Mouse (Mus musculus) brain, embryonic 14.5 days (tissue): ENCODE results near the gene Serpinb12. TPM values are rescaled to one million over a fixed set of nuclear protein-coding genes. Genes with fewer than 3 reads are reported as not detected.
"Not testable (repeated sequence)": the region's sequence is repeated elsewhere in the genome, so short reads cannot be mapped to it uniquely, and the experiment has no call there.

Experiments
- DNase-seq: peaks from one replicate; pipeline ENCODE4 v3.0.0-alpha.2; 2011; ENCODE audit warnings: low read depth
- CTCF ChIP-seq: fragments of 200-500 bp; IDR thresholded peaks from 2 replicates; pipeline ENCODE4 v1.5.1; 2012; ENCODE audit warnings: inconsistent platforms, mild to moderate bottlenecking, moderate library complexity, borderline replicate concordance; ENCODE audit not compliant: insufficient read depth, insufficient read length; ENCODE audit errors: extremely low read depth
- POLR2A ChIP-seq: fragments of 200-500 bp; IDR thresholded peaks from 2 replicates; pipeline ENCODE4 v1.6.1; 2012; ENCODE audit warnings: mild to moderate bottlenecking, inconsistent platforms, borderline replicate concordance; ENCODE audit not compliant: poor library complexity, insufficient read depth, insufficient read length, severe bottlenecking; ENCODE audit errors: extremely low read depth
- polyA plus RNA-seq: library from polyadenylated mRNA; depleted of rRNA; stranded (reverse); fragments of >200 nt; gene quantifications from 2 replicates; pipeline ENCODE4 v1.2.3, GENCODE M21; 2012; rRNA removed

Gene Serpinb12
- 0.12 and 0.55 TPM in 2 replicates for polyA plus RNA-seq

DNA sequence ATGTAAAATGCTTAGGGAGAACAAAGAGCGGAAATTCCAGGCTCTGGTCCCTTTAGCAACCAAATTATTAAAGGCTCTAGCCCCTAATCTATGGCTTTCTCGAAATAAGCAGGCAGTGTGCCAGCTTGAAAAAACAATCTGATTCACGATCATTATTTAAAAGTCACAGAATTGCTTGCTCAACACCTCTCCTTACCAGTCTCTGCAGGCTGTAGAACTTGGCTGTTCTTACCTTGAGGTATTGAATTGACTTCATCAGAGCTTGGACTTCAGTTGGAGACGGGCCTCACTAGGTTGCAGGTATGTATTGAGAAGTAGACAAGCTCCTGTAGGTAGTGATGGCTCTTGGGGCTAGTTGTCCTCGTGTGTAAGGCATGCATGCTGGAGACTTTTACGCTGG, at the start of gene Serpinb12:
Gene Serpinb12, plus strand, starts transcription at position 185 of the 400 bp plus-strand sequence.
- TF ChIP-seq POLR2A (no peak), CTCF (no peak)
- no peak for DNase-seq

DNA sequence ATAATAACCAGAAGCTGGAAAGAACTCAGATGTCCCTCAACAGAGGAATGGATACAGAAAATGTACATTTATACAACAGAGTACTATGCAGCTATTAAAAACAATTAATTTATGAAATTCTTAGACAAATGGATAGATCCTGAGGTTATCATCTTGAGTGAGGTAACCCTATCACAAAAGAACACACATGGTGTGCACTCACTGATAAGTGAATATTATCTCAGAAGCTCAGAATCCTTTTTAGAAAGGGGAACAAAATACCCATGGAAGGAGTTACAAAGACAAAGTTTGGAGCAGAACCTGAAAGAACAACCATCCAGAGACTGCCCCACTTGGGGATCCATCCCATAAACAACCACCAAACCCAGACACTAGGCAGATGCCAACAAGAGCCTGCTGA, 39.1 kb upstream of the Serpinb12 start:
- not testable (repeated sequence) for DNase-seq

- peak; percentile 35 for DNase-seq
- TF ChIP-seq CTCF (peak; percentile 53; the same call in 1 of the 2 replicates), POLR2A (no peak)
Measured at GRCm38 (mm10) chr1:106901406-106901805, 32.8 kb upstream of the Serpinb12 start.

- TF ChIP-seq POLR2A = no peak
- TF ChIP-seq CTCF = no peak
- no peak for DNase-seq
Measured at GRCm38 (mm10) chr1:106931954-106932353, 2.3 kb upstream of the Serpinb12 start.

- no peak for DNase-seq
- TF ChIP-seq POLR2A (no peak), CTCF (no peak)
Measured at GRCm38 (mm10) chr1:106933658-106934057, 591 bp upstream of the Serpinb12 start.

- no peak for DNase-seq
- TF ChIP-seq POLR2A (no peak), CTCF (no peak)
Measured at GRCm38 (mm10) chr1:106947217-106947616, 13.0 kb downstream of the Serpinb12 start.

GRCm38 (mm10) chr1:106959981-106960380, 25.7 kb downstream of the Serpinb12 start:
- no peak for TF ChIP-seq POLR2A
- TF ChIP-seq CTCF = no peak
- no peak for DNase-seq

DNA sequence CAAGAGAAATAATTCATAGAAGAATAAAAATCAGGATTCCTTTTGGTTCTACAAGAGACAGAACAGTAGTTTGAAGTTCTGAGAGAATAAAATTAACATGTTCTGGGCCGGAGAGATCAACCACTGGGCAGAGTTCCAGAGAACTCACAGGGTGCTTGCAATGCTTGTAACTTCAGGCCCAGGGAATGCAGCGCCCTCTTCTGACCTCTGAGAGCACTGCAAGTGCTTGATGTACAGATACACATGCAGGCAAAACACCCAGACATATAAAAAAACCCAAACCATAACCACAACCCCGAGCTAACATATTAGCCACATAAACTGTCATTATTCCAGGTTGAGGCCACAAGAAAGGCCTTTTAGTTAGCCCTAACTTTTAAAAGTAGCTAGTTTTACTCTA, 26.8 kb downstream of the Serpinb12 start:
- peak; percentile 18 for DNase-seq
- no peak for TF ChIP-seq POLR2A
- peak; percentile 3; the same call in 1 of the 2 replicates for TF ChIP-seq CTCF

GRCm38 (mm10) chr1:106980684-106981083, 46.4 kb downstream of the Serpinb12 start, which contains the start of gene Serpinb13:
Serpinb13 (plus strand) TSS chr1:106980984.
- no peak for DNase-seq
- TF ChIP-seq POLR2A (no peak), CTCF (no peak)

DNA sequence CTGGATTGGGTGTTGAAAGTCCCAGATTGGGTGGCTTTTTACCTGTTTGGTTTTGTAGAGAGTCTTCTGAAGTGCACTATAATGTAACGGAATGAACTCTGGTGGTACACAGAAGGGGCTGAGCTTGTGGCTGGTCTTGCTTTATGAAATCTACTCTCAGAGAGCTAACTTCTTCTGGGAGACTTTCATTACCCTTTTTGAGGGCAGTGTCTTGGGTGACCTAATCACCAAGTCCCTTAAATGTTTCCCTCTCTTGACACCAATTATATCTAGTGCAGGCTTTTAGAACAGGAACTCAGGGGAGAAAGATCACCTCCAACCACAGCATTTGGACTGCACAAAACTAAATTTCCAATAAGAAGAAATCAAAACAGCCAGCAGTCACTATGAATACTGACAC, 48.8 kb downstream of the Serpinb12 start:
- no peak for TF ChIP-seq POLR2A
- no peak for TF ChIP-seq CTCF
- DNase-seq = no peak

DNA sequence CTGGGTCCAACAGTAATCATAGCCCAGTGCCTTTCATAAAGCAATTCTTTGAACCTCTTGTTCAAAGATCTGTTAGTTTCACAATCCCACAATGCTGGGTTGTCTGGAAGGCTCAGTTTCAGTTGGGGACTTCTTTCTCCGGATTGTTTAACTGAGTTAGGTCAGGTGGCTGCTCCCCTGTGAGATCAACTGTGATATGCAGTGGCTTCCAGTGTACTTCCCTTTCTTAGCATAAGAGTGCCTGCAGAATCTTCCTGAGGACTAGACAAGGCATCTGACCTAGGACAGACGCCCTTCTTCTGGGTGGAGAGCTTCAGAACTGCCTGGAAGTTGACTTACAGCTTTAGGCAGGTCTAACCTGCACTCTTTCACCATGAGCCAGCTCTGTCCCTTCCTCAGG, 49.6 kb downstream of the Serpinb12 start:
- no peak for TF ChIP-seq POLR2A
- TF ChIP-seq CTCF = no peak

DNA sequence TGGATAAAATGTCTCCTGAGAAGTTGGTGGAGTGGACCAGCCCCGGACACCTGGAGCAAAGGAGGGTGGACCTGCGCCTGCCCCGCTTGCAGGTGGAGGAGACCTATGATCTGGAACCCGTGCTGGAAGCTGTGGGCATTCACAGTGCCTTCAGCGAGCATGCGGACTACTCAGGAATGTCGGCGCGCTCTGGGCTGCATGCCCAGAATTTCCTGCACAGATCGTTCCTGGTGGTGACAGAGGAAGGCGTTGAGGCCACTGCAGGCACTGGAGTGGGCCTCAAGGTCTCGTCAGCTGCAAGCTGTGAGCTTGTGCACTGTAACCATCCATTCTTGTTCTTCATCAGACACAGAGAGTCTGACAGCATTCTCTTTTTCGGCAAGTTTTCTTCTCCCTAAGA, 66.2 kb downstream of the Serpinb12 start:
- DNase-seq = peak; percentile 62
- no peak for TF ChIP-seq CTCF
- TF ChIP-seq POLR2A = no peak

More for the DNA sequence above, 49.6 kb downstream of the Serpinb12 start:
- DNase-seq = no peak
